Mouse (Mus musculus): ENCODE data around the gene Cemip2.
"Not testable (repeated sequence)": the region's sequence is repeated elsewhere in the genome, so short reads cannot be mapped to it uniquely, and the experiment has no call there.

The Cemip2 gene

GRCm38 (mm10) chr19:21865242-21866055 is 87.3 kb downstream of the Cemip2 start:
- in situ Hi-C loops (cut with MseI, MboI): no loop called here

- in situ Hi-C loops (cut with MseI, MboI): no loop called here
Measured at GRCm38 (mm10) chr19:21866094-21866493, 88.0 kb downstream of the Cemip2 start.

GRCm38 (mm10) chr19:21866756-21867155 is 88.6 kb downstream of the Cemip2 start:
- in situ Hi-C loops (cut with MseI, MboI): not testable (repeated sequence)

- in situ Hi-C loops (cut with MseI, MboI): no loop called here
Measured at GRCm38 (mm10) chr19:21868471-21868870, 90.3 kb downstream of the Cemip2 start.

- in situ Hi-C loops (cut with MseI, MboI): no loop called here
Measured at GRCm38 (mm10) chr19:21882110-21882940, 104.2 kb downstream of the Cemip2 start.

- in situ Hi-C loops (cut with MseI, MboI): no loop called here
Measured at GRCm38 (mm10) chr19:21883053-21883452, 104.9 kb downstream of the Cemip2 start.

- in situ Hi-C loops (cut with MseI, MboI): no loop called here
Measured at GRCm38 (mm10) chr19:21883922-21884321, 105.8 kb downstream of the Cemip2 start.

- in situ Hi-C loops (cut with MseI, MboI): no loop called here
Measured at GRCm38 (mm10) chr19:21884385-21884784, 106.2 kb downstream of the Cemip2 start.

- in situ Hi-C loops (cut with MseI, MboI): no loop called here
Measured at GRCm38 (mm10) chr19:21886166-21886657, 108.1 kb downstream of the Cemip2 start.

- in situ Hi-C loops (cut with MseI, MboI): no loop called here
Measured at GRCm38 (mm10) chr19:21890699-21891098, 112.6 kb downstream of the Cemip2 start.

GRCm38 (mm10) chr19:21894792-21895191 is 116.7 kb downstream of the Cemip2 start:
- in situ Hi-C loops (cut with MseI, MboI): no loop called here

GRCm38 (mm10) chr19:21895540-21895939 is 117.4 kb downstream of the Cemip2 start:
- in situ Hi-C loops (cut with MseI, MboI): no loop called here

- in situ Hi-C loops (cut with MseI, MboI): no loop called here
Measured at GRCm38 (mm10) chr19:21897122-21897827, 119.1 kb downstream of the Cemip2 start.

- in situ Hi-C loops (cut with MseI, MboI): no loop called here
Measured at GRCm38 (mm10) chr19:21898015-21898939, 120.1 kb downstream of the Cemip2 start.
